Mouse (Mus musculus): ENCODE results near the gene Clock. TPM values are rescaled to one million over a fixed set of nuclear protein-coding genes. Genes with fewer than 3 reads are reported as not detected.

Gene Clock
- total RNA-seq, 2 experiments from 2014 or later: 49.8 to 54.8 TPM

DNA sequence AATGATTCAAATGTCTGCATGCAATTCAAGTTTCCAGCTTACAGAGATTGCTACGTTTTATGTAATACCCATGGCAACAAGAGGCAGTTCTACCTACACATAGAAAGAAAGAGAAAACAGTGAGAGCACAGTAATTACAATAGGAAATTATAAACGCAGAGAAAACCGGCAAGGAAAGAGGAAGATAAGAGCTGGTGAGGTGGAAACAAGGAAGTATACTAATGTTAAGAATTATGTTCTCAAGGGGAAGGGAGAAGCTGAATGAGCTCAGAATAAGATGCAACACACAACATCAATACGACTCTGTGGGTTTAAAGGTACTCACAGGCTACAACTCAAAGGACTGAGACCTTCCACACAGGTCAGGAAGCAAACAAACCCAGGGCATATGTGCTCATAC lies 29.6 kb downstream of the Clock start:
- no peak for DNase-seq

DNA sequence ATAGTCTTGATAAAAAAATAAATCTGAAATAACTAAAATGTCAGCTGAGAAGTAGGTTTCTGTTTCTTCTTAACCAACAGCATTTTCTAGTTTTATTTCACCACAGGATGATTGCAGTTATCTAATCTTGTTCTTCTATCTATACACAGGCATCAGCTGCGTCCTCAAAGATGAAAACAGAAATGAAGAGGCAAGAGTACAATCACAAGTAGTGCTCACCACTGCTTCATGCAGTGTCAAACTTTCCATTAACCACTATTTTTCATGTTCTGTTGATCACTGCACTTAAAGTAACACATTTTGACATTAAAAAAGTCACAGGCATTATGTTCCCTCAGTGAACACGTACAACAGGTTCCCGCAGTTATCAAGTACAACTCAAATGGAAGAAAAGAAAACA lies 53.6 kb downstream of the Clock start:
- DNase-seq: no peak

DNA sequence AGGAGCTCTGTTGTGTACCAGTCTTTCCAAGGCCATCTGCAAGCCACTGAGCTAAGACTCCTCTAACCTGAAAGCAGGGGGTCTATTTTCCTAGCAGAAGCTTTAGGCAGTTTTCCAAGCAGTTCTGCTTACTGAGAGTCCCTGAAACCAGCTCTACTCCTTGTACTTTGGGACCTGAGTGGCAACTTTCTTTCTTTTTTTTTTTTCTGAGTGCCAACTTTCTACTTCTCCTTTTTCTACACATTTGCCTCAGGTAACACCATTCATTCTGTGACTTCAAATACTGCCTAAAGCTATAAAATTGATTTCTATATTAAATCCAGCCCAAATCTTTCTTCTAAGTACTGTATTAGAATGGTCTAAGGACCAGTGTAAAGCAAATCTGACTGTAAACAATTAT lies 58.1 kb downstream of the Clock start:
- no peak for DNase-seq

DNA sequence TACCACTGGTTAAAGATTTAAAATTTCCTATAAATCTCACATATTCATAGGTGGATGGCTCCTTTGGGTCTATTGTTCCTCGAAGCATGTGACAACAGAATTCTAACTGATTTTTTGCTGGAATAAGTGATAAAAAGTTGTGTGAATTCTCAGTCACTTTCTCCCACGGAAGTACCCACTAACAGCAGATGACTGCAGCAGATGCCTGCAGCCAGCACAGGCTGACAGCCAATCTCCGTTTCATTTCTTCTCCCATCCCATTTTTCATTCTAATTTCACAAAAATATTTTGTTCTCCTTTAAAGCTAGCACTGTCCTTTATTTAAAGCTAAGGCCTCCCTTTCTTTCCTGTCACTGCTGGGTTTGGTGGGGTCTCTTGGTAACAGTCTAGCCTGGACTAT lies 59.2 kb downstream of the Clock start:
- DNase-seq: peak; percentile 65 to 69

DNA sequence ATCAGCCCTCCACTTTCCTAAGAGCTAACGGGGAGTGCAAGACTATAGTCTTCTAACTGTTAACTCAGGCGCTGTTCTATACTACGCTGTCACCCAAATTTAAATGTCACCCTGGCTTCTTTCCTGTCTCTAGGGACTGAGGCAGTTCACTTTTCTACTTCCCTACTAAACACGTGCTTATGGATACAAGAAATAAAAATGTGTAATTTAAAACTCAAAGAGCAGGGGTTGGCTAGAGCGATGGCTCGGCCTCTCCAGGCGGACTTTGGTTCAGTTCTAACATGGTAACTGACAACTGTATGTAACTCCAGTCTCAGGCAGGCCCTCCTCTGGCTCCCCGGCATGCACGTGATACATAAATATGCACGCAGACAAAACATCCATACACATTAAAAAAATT lies 60.2 kb downstream of the Clock start:
- no peak for DNase-seq

DNA sequence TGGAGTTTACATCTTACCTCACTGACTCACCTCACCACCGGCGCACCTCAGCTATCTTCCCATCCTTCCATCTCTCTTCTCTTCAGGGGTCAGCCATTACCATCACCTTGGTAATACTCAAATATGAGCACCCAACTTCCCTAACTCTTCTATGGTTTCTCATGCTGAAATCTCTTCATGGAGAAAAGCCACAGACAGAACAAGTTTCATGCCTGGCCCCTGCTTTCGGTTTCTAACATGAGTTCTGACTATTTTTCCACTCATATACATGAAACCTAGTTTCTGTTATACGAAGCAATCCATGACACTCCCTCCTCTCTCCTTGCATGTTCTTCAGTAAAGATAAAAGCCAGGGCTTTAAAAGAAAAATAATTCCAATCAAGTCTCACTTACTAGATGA lies 60.7 kb downstream of the Clock start:
- DNase-seq: no peak

DNA sequence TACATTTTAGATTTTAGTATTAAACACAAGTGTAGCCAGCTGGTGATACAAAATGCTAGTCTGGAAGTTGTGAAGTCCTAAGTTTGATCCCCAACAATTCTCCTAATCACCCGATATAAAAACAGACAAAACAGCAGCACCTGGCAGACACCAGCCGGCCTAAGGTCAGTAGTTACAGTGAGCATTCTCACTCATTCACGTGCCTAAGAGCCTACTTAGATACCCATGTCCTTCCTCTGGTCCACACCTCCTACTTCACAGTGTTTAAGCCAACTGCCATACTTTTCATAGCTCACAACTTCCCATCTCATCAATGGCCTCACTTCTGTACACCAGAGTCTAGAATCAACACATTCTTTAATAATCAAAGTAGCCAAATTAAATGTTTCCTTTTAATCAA lies 61.3 kb downstream of the Clock start:
- DNase-seq: no peak

DNA sequence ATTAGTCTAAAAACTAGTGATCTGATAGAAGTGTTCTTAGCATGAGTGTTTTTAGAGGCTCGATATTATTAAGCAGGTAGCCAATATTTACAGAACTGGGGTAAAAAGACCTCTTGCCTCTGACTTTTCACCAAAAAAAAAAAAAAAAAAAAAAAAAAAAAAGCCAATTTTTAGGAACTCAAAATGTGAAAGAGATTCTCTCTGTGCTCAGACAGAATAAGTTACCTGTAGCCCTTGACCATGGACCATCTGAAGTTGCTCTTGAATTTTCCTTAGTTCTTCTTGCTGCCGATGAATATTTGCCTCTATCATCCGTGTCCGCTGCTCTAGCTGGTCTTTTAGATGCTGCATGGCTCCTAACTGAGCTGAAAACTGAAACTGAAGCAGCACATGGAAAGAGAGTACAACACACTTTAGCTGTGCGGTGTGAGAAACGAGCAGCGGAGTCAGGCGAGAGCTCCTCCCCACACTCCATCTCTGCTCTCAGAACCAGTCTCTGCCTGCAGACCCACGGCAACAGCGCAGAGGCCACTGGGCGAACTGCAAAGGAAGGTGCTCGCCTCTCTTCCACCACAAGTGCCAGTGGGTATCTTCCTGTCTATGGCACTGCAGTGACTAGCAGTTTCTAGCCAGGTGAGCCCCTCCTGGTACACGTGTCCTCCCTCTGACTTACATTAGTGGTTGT lies 73.3 kb downstream of the Clock start:
- DNase-seq: no peak

DNA sequence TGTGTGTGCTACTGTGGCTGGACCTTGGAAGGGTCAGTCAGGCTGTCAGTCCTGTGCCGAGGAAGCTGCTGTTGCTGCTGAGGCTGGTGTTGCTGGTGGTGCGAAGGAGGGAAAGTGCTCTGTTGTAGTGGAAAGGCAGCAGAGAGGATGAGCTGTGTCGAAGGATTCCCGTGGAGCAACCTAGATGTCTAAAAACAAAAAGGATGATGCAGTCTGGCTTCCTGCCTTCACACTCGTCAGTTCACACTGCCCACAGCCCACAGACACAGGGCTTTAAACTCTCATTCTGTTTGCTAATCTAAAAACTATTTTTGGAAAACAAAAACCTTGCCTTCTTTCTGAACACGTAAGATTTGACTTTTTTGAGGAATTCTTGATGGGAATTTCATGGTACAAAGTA lies 87.9 kb downstream of the Clock start:
- no peak for DNase-seq

DNA sequence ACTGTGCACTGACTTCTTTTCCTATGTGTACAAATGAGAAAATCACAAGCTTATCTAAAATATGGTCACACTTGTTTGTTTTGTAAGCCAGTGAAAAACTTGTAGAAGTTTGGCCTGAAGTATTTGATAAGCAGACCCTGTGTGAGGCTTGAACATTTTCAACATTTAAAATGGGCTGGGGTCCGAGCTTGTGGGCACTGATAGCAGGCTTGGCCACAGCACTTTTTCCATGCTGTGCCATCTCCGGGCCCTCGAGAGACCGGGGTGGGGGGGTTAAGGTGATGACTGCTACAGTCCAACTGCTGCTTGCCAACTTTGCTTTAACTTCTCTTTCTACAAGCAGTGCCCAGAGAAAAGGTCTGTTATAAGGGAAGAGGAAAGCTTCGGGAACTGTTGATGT lies 96.5 kb downstream of the Clock start:
- no peak for DNase-seq

DNA sequence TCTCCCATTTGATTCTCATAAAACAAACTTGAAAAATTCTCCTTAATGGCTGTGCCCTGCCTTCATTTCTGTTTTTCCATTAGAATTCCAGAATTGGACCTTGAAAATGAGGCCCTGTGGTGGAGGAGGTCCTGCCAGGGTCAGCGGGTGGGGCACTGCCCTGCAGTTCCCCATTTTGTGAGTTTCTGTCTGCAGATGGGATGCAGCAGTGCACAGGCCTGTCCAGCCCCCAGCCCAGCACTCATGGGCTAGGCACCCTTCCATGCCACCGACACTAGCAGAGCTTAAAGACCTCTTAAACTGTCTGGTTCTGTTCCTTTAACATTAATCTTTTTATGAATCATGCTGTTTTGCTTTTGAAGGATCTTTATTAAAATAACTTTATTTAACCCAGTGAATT lies 98.7 kb downstream of the Clock start:
- DNase-seq: no peak

DNA sequence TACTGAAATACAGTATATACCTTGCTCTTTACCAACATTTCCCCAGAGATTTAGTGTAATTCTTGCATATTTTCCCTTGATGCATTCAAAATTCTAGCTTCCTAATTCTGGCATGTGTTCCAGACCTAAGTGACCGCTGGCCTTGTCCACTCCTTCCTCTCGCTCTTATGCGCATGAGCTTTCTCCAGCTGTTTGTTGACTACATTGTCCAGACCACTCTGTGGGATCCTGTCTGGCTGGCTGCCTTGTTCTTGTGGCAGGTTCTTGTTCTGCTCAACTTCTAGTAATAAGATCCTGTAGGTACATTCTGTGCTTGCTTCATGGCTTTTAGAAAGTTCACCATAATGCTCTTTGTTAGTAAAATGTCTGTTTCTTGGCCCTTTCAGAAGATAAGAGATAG lies 101.4 kb downstream of the Clock start:
- DNase-seq: no peak

DNA sequence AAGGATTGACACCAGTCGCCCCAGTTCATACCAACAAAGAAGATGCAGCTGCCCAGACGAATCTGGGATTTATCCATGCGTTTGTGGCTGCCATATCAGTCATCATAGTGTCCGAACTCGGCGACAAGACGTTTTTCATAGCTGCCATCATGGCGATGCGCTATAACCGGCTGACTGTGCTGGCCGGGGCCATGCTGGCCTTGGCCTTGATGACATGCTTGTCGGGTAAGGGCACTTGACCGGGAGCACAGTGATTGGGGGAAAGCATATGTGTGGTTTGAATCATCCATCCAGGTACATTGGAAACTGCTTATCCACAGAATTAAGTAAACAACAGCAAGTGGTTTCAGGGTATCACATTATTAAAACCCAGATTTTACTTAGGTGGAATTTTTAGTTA lies 105.2 kb downstream of the Clock start:
- no peak for DNase-seq

DNA sequence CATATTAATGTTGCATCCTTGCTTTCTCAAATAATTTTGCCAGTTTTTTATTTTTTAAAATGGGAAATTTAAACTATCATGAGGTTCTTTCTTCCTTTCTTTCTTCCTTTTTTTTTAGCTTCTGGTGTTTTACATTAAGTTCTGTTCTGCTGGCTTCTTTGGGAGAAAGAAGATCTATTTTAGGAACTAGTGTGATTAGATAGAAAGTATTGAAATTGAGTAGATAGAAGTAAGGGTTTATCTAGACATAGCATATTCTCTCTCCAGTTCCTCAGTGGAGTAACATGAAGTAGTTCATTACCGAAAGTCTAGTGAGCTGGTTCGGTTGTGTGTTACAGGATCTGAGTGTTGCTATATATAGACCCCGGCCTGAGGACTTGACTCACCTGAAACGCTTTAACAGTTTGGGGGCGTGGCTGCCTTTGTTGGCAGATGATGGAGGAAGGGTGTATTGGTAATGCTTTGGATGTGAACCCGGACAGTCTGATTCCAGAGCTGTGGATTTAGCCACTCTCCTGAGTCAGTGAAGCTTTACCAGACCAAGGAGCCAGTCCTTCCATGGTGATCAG lies 110.1 kb downstream of the Clock start:
- DNase-seq: no peak

DNA sequence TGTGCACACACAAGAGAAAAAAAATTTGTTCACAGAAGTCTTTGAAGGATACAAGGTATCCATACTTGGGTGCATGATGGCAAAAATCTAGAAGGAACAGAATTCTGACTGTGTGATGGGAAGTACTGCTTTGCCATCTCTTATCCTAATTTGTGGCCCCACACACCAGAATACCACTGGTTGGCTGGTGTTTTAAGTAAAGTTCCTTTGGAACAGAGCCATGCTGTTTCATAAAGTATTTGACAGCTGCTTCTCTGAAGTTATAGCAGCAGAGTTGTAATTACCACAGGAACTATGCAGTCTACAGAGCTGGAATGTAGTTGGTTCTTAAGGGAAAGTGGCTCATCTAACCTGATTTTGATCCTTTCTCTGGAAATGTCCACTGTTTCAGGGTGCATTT lies 111.5 kb downstream of the Clock start:
- DNase-seq: no peak

DNA sequence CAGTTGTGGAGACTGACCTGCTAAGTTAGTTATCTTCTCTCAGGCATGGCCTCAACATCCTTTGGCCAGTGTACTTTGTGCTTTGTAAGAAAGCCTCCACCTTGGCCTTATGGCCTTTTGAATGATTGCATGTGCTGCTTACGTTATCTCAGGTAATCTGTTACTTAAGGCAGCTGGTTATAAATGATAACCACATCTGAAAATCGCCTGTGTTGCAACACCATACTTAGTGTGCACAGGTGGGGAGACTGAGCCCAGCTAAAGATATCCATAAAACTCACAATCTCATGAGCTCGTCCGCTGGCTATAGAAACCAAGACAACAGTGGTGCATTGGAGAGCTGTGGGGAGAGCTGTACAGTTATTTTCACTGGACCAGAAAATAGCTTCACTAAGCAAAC lies 114.0 kb downstream of the Clock start:
- no peak for DNase-seq

DNA sequence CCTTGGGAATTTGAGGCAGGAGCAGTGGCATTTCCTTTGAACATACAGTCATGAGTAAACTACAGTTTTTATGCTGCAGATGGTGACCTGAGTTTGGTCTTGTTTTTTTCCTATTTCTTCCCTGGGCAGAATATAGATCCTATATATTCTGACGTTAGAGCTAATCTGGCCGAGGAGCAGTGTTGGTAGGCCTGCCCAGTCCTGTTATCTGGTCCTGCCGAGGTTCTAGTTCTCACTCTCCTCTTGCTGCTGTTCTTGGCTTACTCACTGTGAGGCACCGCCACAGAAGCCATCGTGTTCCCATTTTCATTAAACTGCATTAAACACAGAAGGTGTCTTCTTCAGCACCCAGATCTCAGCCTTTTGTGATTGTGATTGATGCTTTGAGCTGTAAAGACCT lies 116.7 kb downstream of the Clock start:
- no peak for DNase-seq

DNA sequence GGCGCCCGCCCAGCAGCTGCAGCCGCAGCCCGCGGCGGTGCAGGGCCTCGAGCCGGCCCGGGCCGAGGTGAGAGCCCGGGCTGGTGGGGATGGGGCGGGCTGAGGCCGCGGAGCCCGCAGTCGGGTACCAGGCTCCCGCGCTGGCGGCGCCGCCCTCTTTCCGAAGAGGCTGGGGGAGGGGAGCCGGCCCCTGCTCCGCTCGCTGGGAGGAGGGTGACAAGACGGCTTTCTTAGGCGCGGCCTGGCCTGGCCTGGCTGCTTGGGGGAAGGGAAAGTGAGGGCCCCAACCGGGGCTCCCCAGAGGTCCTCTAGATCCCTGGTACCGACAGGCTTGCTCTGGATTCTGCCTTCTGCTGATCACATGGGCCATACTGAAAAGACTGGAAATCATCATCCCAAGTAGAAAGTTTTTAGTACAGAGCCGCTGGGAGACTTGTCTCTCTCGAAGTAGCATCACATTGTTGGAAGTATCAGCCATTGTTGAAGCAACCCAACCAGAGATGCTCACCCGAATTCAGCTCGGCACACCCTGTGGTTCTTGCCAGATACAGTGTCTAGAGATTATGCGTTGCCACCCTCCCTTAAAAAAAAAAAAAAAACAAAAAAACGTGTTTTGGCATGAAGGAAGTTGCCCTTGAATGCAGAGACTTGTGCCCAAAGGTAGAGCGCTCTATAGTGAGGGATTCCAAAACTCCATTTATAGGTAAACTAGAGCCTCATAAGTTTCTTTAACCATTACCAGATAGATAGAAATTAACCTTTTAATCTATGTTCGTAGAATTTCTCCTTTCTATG lies 120.1 kb downstream of the Clock start:
- DNase-seq: peak; percentile 48 to 59

DNA sequence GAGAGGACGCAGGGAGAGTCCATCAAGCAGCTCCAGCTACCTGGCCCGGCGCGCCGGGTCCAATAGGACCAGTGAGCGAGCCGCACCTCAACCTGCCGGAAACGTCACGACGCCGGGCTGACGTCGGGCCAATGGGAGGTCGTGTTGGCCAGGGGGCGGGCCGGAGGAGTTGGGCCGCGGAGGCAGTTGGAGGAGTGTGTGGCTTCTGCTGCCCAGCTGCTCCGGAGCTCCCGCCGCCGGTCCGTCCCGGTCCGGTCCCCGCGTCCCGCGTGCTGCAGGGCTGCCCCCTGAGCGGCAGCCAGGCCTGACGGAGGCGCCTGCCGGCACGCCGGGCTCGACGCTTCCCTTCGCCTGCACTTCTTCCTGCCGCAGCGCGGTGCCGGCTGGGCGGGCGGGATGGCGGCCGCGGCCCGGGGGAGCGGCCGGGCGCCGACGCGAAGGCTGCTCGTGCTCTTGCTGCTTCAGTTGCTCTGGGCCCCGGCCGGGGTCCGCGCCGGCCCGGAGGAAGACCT lies 120.8 kb downstream of the Clock start, which contains the start of gene Tmem165:
Gene Tmem165, plus strand, starts transcription at position 131 of the 512 bp plus-strand sequence.
- peak; percentile 95 for DNase-seq

DNA sequence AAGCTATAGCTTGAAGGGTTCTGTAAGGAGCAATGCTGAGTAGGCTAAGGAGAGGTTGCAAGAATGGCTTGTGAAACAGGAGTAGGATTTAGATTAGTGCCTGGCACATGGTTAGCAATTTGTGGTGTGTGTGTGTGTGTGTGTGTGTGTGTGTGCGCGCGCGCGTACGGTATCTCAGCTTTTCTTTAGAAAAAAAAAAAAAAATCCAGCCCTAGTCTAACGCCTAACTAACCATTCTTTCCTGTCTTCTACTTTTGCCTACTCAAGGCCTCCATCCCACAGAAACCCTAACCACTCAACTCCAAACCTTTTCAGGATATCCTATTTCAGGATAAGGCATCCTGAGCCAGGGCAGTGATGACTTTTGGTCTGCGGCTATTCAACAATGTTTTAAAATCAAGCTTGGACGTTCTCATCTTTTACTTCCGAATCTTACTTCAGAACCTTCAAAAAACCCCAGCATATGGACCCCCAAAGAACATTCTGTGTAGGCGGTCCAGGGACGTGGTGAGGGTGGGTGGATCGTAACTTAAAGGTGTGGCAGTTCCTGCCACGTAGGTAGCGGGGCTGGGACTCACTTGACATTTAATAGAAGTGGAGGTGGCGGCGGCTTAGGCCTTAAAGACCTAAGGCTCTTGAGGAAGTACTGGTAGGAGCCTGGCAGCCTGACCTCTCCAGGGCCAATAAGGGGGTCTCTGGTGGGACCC lies 121.4 kb downstream of the Clock start:
- DNase-seq: no peak

DNA sequence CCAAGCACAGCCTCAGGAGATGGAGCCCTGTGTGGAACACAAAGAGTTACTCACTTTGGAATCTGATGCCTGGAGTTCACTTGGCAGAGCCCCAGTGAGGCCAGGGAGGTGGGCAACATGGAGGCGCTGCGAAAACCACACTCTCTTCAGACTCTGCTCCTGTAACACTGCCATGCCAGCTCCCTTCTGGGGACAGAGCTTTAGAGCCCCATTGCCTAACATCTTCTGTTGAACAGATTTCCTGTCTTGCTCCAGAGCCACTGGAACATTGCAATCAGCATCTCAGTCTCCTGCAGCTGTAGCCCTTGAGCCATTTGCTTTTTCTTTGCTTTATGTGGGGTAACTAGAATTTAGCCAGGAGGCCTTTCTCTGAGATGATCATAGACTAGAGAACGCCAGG lies 122.3 kb downstream of the Clock start:
- no peak for DNase-seq

DNA sequence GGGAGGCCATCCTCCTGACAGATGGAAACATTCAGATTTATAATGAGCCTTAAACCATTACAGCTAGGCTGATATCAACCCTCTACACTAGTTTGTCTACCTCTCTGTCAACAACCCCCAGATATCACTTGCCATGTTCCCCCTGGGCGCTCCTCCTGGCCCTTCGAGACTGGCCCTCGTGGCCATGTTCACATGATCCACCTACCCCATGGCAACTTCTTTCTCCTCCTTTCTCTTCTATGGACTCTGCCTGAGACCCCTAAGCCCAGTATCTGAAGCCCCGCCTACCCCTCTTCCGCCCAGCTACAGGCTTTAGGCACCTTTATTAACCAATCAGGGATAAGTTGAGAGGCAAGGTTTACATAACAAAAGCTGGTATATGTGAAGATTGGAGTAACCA lies 124.8 kb downstream of the Clock start:
- DNase-seq: no peak

DNA sequence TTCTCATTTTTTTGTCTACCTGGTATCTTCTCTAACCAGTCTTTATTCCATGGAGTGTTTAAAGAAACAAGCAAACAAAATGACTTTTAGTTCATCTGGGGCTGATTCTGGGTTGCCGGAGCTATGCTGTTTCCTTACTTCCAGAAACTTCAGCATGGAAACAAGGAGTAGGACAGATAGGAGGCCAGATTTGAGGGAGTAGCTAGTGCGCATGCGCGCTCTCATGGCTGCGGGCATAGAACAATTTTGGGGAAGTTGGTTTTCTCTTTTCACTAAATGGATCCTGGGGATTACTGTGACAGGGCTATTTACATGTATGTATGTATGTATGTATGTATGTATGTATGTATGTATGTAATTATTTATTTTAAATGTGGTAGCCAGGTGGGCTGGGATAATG lies 125.4 kb downstream of the Clock start:
- DNase-seq: no peak
